Mouse (Mus musculus) liver, postnatal 0 days (tissue): ENCODE data around the gene 1700061G19Rik.

Experiments
- CTCF ChIP-seq: sonication (generic); IDR thresholded peaks from 2 replicates; pipeline ENCODE4 v1.5.1; 2016; ENCODE audit warnings: antibody characterized with exemption, low read depth
- EP300 ChIP-seq: IDR thresholded peaks from 2 replicates; pipeline ENCODE4 v1.6.1; 2016; ENCODE audit warnings: antibody characterized with exemption, low read depth, mild to moderate bottlenecking

GRCm38 (mm10) chr17:56906166-56906565 is 30.9 kb downstream of the 1700061G19Rik start:
- no peak for TF ChIP-seq CTCF
- no peak for TF ChIP-seq EP300
